Mouse (Mus musculus) kidney, embryonic 14.5 days (tissue): ENCODE measurements around the gene Rgs14. TPM values are rescaled to one million over a fixed set of nuclear protein-coding genes. Genes with fewer than 3 reads are reported as not detected.

Source experiments
- ATAC-seq: fragments of 200-750 bp; cut with Nextera tagmentation; 2 replicates; pipeline ENCODE4 v1.8.0; 2017; ENCODE audit warnings: moderate number of reproducible peaks, mild to moderate bottlenecking, moderate TSS enrichment, moderate library complexity; ENCODE audit not compliant: low FRiP score, low TSS enrichment
- H3K27ac ChIP-seq: fragments of 300-500 bp; sonication (generic); 2 replicates; pipeline ENCODE4 v1.5.1; 2014; ENCODE audit warnings: low read depth, mild to moderate bottlenecking, low read length, moderate library complexity, mixed read lengths
- H3K27me3 ChIP-seq: fragments of 300-500 bp; sonication (generic); 2 replicates; pipeline ENCODE4 v1.6.1; 2014; ENCODE audit warnings: mild to moderate bottlenecking, low read length; ENCODE audit not compliant: control insufficient read depth, insufficient read depth
- H3K36me3 ChIP-seq: fragments of 300-500 bp; sonication (generic); 2 replicates; pipeline ENCODE4 v1.6.1; 2014; ENCODE audit warnings: low read length, mixed read lengths; ENCODE audit not compliant: control insufficient read depth, insufficient read depth
- H3K4me1 ChIP-seq: fragments of 300-500 bp; sonication (generic); 2 replicates; pipeline ENCODE4 v1.6.1; 2014; ENCODE audit warnings: low read length, mixed read lengths; ENCODE audit not compliant: control insufficient read depth, insufficient read depth
- H3K4me2 ChIP-seq: fragments of 300-500 bp; sonication (generic); replicated peaks from 2 replicates; pipeline ENCODE4 v1.6.1; 2014; ENCODE audit warnings: low read depth, mild to moderate bottlenecking, low read length
- H3K4me3 ChIP-seq: fragments of 300-500 bp; sonication (generic); 2 replicates; pipeline ENCODE4 v1.5.1; 2014; ENCODE audit warnings: mild to moderate bottlenecking, low read length
- H3K9ac ChIP-seq: fragments of 300-500 bp; sonication (generic); 2 replicates; pipeline ENCODE4 v1.6.1; 2014; ENCODE audit warnings: low read depth, mild to moderate bottlenecking, low read length, moderate library complexity
- H3K9me3 ChIP-seq: fragments of 300-500 bp; sonication (generic); 2 replicates; pipeline ENCODE4 v1.6.1; 2016; ENCODE audit warnings: low read length; ENCODE audit not compliant: control insufficient read depth
- WGBS: fragments of 180-500 bp; shearing (Covaris S2); extraction: QIAGEN DNeasy Blood & Tissue Kit; methylation state at CpG from one replicate; pipeline ENCODE4 v1.1.7; 2014; 5-methylcytosine and 5-hydroxymethylcytosine counted together
- polyA plus RNA-seq: library from polyadenylated mRNA; unstranded; fragments of >200 nt; fragmentation: Nextera tagmentation; extraction: Ambion mirVana; gene quantifications from 2 replicates; pipeline ENCODE4 v1.2.1, GENCODE M21; 2014

The Rgs14 gene
- polyA plus RNA-seq, 1 experiment from 2014 or later: 0.92 TPM

DNA sequence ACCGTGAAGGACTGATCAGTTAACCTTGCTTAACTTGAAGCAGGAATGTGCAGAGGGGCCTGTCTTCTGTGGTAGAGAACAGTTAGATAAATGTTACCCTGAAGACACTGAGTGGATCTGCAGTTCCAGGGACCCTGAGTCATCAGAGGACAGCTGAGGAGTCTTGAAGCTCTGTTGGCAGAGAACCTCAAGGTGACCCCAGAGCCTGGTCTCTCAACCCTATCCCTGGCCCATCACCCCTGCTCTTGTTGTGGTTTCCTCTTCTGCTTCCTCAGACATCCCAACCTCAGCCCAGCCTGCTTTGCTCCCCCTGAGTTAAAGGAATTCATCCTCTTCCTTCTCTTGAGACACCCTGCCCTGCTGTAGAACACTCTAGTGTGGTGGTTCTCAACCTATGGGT lies 28.6 kb downstream of the Rgs14 start, which contains the start of gene Slc34a1:
TSS of gene Slc34a1 (plus strand) at position 100 of the 400 bp plus-strand sequence.
- Histone ChIP-seq H3K9me3 (no peaks in the 10 kb centered on the region), H3K4me2 (no peak within 1 kb of the TSS), H3K36me3 (no peaks in the 10 kb centered on the region), H3K27me3 (no peaks in the 10 kb centered on the region), H3K4me1 (no peaks in the 10 kb centered on the region), H3K4me3 (no peak within 1 kb of the TSS), H3K9ac (no peak within 1 kb of the TSS), H3K27ac (no peak within 1 kb of the TSS)
- WGBS: 86% methylated on average over 1 of the region's 1 CpGs
- ATAC-seq: no peak

DNA sequence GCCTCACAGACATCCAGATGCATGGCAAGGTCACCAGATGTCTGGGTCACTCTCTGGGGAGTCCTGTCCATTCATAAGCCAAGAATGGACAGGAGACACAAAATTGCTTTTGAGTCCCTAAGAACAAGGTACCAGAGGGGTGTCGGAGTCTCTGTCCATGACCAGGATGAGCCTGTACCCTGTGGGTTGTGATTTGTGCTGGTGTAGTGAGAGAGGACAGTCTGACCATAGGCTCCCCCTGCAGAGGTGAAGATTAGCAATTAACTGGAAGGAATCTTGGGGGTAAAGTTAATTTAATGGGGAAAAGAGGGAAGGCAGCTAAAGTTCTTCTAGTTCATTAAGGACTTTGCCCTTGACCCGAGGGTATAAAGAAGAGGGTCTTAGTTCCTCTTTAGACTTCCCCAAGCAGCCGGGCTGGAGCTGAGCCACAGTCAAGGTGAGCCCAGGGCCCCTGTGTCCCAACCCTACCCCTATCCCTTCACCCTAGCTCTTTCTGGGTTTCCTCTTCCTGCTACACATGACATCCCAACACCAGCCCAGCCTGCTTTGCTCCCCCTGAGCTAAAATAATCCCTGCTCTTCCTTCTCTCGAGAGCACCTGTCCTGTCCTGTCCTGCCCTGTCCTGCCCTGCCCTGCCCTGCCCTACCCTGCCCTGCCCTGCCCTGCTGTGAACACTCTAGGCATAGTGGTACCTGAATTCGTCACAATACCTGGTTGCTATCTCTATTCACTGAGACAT lies 29.9 kb downstream of the Rgs14 start:
- H3K4me3 ChIP-seq: no peak overlapping the region
- no peak overlapping the region for H3K4me2 ChIP-seq
- H3K9ac ChIP-seq: no peak overlapping the region
- H3K27ac ChIP-seq: no peak overlapping the region
- no peaks in the 10 kb centered on the region for H3K36me3 ChIP-seq
- H3K9me3 ChIP-seq: no peaks in the 10 kb centered on the region
- H3K4me1 ChIP-seq: no peaks in the 10 kb centered on the region
- no peaks in the 10 kb centered on the region for H3K27me3 ChIP-seq
- ATAC-seq: no peak
- WGBS: 74% methylated on average over 5 of the region's 5 CpGs

DNA sequence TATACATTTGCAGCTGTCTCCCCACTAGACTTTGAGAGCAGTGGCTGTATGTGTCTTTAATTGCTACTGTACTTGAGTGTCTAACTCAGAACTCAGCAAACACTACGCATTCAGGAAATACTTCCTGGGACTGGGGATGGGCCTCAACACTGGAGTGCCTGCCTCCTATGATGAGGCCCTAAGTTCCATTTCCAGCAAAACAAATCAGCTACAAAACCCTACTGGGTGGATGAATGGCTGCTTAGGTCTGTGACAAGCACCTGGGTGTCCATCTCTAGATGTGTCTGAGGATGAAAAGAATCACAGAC lies 30.5 kb downstream of the Rgs14 start:
- WGBS: 94% methylated on average over 1 of the region's 1 CpGs
- Histone ChIP-seq H3K4me2 (no peak overlapping the region), H3K27me3 (no peaks in the 10 kb centered on the region), H3K9ac (no peak overlapping the region), H3K9me3 (no peaks in the 10 kb centered on the region), H3K4me1 (no peaks in the 10 kb centered on the region), H3K36me3 (no peaks in the 10 kb centered on the region), H3K27ac (no peak overlapping the region), H3K4me3 (no peak overlapping the region)
- no peak for ATAC-seq

DNA sequence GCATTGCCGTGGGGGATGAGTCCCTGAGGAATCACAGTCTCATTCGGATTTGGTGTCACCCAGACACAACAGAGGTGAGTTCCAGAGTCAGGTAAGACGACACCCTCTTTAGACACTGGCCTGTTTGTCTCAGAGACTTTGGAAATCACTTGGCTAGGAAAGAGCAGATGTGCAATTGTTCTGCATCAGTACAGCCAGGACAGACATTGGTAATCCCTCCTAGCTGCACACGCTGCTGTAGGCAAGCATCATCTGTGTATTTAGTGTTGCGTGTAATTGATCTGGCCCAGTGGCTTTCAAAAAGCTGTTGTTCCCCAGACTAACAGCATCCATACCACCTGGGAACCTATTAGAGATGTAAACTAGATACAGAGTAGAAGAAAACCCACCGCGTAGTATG lies 33.7 kb downstream of the Rgs14 start:
- WGBS: 57% methylated on average over 7 of the region's 7 CpGs
- no peak for ATAC-seq

DNA sequence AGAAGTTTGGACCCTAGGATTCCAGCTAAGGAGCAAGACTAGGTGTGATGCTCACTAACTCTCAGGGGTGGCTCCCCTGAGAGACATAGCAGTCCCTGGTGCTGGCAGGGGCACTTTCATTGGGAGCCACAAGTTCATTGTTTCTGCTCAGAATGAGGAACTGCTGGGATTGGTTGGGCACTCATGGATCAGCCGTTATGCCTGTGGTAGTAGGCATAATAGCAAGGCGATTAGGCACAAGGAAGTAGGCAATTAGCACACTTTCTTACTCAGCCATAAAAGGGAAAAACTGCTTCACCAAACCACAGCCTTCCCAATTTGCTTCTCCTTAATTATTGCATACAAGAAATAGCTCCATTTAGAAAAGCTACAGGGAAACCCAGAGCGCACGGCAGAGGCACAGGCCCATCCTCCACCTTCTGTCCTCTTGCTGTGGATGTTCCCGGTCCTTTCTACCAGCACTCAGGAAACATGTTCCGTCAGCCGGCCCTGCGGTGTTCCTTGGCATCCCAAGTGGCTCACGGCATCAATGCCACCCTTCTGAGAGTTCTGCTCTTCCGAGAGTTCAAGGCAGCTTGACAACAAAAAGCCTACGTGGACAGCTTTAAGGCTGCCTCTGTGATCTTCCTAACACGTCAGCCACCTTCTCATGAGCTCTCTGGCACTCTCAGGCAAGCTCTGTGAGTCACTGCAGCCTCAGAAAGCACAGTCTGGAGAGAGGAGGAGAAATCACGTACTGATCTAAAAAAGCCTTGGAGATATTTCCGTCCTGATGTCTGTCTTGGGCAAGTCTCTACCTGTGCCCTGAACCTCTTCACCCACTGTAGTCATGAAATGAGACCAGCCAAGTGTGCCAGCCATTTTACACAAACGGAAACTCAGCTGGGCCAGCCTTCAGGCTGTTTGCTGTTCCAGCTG lies 34.7 kb downstream of the Rgs14 start:
- Histone ChIP-seq H3K4me3 (no peak overlapping the region), H3K4me1 (no peaks in the 10 kb centered on the region), H3K36me3 (no peaks in the 10 kb centered on the region), H3K4me2 (no peak overlapping the region), H3K9me3 (no peaks in the 10 kb centered on the region), H3K27me3 (no peaks in the 10 kb centered on the region), H3K9ac (no peak overlapping the region), H3K27ac (no peak overlapping the region)
- ATAC-seq: no peak
- 64% methylated on average over 15 of the region's 15 CpGs for WGBS

More for the DNA sequence above, 33.7 kb downstream of the Rgs14 start:
- no peak overlapping the region for H3K4me3 ChIP-seq
- no peaks in the 10 kb centered on the region for H3K27me3 ChIP-seq
- H3K4me1 ChIP-seq: no peaks in the 10 kb centered on the region
- H3K27ac ChIP-seq: no peak overlapping the region
- no peak overlapping the region for H3K4me2 ChIP-seq
- no peaks in the 10 kb centered on the region for H3K36me3 ChIP-seq
- no peaks in the 10 kb centered on the region for H3K9me3 ChIP-seq
- H3K9ac ChIP-seq: no peak overlapping the region

DNA sequence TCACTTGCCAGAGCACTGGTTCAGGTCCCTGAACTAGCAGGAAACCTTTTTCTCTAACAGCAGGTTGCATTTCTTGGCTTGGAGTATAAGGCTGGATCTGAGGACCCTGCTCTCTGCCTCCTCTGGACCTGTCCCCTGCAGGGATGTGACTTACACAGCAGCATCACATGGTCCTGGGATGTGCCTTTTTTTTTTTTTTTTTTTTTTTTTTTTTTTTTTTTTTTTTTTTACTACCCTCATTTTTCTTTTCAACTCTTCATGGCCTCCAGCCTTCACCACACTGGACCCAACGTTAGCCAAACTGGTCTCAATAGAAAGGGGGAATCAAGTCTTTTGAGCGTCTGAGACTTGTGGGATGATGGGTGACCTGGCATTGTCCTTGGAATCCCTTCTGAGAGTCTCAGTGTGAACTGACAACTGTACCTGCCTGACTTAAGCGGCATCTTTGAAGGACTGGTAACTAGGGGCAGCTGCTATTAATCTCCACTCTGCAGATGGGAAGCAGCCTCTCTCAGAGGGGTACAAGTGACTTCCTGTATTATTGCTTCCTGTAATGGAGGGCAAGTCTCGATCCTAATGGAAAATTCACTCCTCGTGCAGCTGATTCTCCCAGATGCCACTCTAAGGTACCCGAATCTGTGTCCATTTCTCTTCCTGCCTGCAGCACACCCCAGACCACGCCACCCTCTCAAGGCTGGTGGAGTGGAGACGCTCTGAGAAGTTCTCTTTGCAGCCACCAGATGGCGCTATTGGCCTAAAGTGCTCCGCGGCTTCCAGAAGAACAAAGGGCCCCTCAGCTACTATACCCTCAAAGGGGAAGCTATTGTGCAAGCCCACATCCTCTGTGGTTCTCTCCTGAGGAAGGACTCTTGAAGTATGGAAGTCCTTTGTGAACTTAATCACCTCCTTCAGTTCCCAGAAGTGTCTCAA lies 35.6 kb downstream of the Rgs14 start:
- 15% methylated on average over 11 of the region's 11 CpGs for WGBS
- peak; percentile 88 for ATAC-seq

DNA sequence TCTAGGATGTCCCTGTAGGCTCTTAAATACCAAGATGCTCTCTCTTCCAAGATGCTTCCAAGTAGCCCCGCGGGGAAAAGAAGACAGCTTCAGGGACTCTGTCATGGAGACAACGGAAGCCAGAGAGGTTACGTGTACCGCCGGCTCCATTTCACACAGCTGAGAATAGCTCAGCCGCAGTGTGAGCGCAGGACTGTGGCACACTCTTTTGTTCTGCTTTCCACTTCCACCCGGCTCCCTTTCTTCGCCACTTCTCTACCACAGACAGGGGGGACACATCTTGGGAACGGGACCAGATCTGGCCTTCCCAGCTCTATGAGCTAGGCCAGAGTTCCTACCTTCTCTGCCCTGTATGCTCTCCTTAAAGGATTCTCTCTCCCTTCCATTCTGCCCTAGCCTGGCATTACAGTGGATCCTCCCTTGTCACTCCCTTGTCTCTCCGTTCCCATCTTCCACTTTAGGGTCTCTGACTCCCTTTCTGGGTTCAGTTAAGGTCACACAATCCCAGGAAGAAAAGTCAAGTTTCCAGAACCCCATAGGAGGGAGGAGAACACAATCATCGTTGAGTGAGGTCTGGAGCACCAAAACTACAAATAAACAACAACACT lies 36.4 kb downstream of the Rgs14 start:
- H3K4me1 ChIP-seq: no peaks in the 10 kb centered on the region
- H3K9me3 ChIP-seq: no peaks in the 10 kb centered on the region
- no peak overlapping the region for H3K4me2 ChIP-seq
- 73% methylated on average over 13 of the region's 13 CpGs for WGBS
- H3K27me3 ChIP-seq: no peaks in the 10 kb centered on the region
- no peak overlapping the region for H3K4me3 ChIP-seq
- H3K9ac ChIP-seq: peak overlapping the region; percentile 38; the same call in 1 of the 2 replicates
- peak; percentile 38 for ATAC-seq
- H3K27ac ChIP-seq: no peak overlapping the region
- no peaks in the 10 kb centered on the region for H3K36me3 ChIP-seq

More for the DNA sequence above, 35.6 kb downstream of the Rgs14 start:
- Histone ChIP-seq H3K36me3 (no peaks in the 10 kb centered on the region), H3K9ac (peak overlapping the region; percentile 38; the same call in 1 of the 2 replicates), H3K4me2 (no peak overlapping the region), H3K9me3 (no peaks in the 10 kb centered on the region), H3K27me3 (no peaks in the 10 kb centered on the region), H3K27ac (no peak overlapping the region), H3K4me1 (no peaks in the 10 kb centered on the region), H3K4me3 (no peak overlapping the region)

DNA sequence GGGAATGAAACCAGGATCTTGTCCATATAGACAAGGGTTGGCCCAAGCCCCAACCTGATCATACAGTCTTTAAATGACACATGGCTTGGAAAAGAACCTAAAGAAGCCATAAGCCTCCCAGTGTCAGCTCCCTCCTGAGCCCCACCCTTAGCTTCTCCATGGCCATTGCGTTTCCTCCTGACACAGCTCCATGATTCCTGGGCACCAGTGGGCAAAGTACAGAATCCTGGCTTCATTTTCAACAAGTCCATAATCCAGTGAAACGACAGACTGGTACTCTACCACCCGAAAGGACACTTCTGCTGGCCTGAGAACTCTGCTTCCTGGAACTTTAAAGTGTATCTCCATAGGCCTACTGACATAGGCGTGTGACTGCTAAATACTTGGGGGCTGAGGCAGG lies 37.8 kb downstream of the Rgs14 start:
- no peaks in the 10 kb centered on the region for H3K9me3 ChIP-seq
- no peaks in the 10 kb centered on the region for H3K36me3 ChIP-seq
- no peak for ATAC-seq
- WGBS: 89% methylated on average over 4 of the region's 4 CpGs
- H3K4me1 ChIP-seq: no peaks in the 10 kb centered on the region
- no peak overlapping the region for H3K9ac ChIP-seq
- no peak overlapping the region for H3K4me2 ChIP-seq
- no peak overlapping the region for H3K27ac ChIP-seq
- H3K4me3 ChIP-seq: no peak overlapping the region
- no peaks in the 10 kb centered on the region for H3K27me3 ChIP-seq
